Mouse (Mus musculus): ENCODE data around the gene Creg1. TPM values are rescaled to one million over a fixed set of nuclear protein-coding genes. Genes with fewer than 3 reads are reported as not detected.

The Creg1 gene
- total RNA-seq, 2 experiments from 2014 or later, result 40.3 to 44.6 TPM

DNA sequence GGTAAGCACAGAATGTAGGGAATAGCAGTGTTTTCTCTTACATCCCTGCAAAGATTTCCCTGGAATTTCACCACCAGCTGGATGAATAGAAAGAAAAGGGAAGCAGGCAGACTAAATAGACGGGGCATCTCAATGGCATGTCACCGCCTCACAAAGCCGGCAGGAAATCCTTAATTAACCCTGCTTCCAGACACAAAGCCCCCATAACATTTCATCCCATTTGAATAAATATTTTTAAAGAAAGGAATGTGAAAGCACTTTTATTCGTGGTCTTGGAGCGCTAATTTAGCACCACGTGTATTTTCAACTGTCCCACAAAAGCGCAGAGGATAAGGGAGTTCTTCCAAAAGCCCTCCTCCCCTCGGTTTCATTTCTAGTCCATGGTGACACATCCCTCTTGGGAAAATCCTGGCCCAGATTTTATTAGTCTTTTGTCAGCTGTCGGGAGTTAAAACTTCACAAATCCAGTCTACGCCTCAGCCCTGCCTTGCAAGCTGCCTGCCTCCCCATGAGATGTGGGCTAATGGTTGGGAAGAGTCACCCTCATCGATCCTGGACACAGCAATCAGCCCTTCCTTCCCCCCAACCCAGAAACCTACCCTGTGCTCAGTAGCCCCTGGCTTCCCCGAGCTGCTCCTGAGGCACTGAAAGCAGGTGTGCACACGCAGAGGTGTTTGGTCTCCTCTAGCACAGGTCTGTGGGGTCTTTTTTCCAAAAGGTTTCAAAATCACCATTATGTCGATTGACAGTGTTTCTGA lies 51.2 kb downstream of the Creg1 start:
- intact Hi-C loops (cut with DNase I; ENCODE audit: low total_unique reads), result no loop called here
- DNase-seq, result no peak

DNA sequence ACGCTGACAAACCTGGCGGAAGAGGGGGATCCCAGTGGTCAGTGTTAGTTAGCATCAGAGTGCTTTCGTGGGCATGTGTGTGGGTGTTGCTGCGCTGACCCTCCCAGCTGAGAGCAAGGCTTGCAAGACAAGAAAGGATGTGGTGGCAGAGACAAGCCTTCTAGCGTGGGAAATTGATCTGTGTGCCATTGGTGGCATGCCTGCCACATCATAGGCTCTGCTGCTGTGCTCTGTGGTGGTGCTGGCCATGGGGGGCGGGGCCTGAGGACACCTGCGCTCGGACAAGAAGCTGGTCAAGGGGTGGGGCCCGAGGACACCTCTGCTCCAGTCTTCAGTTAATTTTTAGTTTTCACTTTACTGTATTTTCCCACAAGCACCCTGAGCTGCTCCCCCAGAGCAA lies 52.8 kb downstream of the Creg1 start:
- no peak for DNase-seq
- intact Hi-C loops (cut with DNase I; ENCODE audit: low total_unique reads), result no loop called here

DNA sequence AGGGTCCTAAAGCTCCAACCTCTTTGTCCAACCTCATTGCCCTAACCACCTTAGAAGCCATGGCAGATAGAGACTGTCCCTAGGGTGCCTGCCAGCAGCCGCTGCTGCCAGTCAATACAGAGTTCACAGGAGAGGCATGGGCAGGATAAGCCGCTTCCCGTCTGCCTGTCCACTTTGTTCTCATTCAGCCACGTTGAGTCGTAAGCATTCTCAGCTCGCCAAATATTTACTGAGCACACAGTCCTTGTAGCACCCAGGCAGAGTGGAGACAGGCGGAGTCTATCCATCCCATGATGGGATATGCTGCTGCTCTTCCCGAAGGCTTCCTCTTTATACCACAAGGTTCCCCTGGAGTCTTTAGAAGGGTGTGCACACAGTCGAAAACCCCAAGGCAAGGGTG lies 53.7 kb downstream of the Creg1 start:
- intact Hi-C loops (cut with DNase I; ENCODE audit: low total_unique reads), result no loop called here
- no peak for DNase-seq

DNA sequence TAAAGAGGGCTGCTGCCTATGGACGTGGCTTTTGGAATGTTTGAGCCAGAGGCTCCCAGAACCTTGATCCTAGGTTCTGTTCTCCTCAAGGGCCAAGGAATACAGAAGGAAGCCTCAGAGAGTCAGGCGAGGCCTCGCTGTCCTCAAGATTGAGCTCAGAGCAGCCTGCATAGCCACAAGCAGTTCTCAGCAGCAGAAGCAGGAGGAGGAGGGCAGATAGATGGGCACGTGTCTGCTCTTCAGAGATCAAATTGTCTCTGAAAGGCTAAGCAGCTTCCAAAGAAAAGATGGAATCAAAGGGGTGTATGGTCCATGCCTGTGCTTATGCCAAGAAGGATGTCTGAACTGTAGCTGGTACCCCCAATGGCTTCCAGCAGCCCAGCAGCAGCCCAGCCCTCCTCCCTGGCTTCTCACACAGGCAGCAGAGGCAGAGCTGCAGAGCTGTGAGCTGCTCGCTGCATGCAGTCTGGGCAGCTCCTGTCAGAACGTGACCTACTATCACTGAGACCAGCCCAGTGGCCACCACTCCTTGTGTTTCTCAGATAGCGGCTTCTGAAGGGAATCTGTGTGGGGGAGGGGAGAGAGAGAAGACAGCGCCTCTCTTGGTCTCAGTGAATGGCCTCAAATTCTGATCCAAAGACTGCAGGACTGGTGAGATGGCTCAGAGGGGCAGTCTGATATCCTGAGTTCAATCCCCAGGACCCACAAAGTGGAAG lies 54.8 kb downstream of the Creg1 start:
- DNase-seq, result no peak
- intact Hi-C loops (cut with DNase I; ENCODE audit: low total_unique reads), result no loop called here

DNA sequence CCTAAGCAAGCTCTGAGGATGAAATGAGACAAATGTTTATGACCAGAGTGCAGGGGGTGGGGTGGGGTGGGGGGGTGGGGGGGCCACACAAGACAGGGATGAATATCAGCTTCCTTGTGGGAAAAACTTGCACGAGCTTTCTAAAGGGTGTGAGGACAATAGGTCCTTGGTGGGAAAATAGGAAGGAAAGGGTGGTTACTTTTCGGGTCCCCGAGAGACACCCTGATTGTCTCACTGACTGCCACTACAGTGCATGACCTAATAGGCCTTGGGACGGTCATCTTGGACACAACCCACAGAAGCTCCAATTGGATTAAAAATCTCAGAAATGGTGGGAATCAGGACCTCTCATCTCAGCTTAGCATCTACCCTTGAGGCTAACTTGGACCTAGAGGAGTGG lies 55.6 kb downstream of the Creg1 start:
- intact Hi-C loops (cut with DNase I; ENCODE audit: low total_unique reads), result no loop called here

DNA sequence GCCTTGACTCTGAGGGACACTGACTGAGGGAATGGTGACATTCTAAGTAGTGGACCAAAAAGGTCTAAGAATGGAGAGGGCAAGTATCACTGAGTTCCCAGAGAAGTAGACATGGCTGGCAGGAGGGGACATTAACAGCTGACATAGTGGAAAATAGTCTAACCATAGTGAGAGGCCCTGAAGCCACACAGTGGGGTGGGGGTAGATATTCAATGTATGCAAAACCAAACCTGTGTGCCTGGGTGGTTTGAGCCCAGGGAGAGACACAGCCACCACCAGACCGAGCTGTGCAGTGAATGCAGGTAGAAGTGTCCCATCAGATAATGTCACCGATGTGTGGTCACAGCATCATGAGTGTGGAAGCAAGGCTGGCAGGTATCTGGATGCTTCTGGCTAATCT lies 58.5 kb downstream of the Creg1 start:
- DNase-seq, result no peak
- intact Hi-C loops (cut with DNase I; ENCODE audit: low total_unique reads), result no loop called here

More for the DNA sequence above, 55.6 kb downstream of the Creg1 start:
- DNase-seq, result no peak

Other genes starting within 250 kb of the Creg1 start
- 10 to 100 TPM; 23.8 to 25.6 TPM for gene Mpzl1, start 129.2 kb upstream of the Creg1 start, total RNA-seq (2021)
- 100 to 1,000 TPM; 117 to 125 TPM for gene Rcsd1, start 54.0 kb upstream of the Creg1 start, total RNA-seq (2021)
- 1 to 10 TPM; 1.3 to 1.9 TPM for gene Cd247, start 24.9 kb downstream of the Creg1 start, total RNA-seq (2021)
- gene Pou2f1, start 238.9 kb downstream of the Creg1 start, total RNA-seq (2021), result 1 to 10 TPM; 6.3 to 6.7 TPM

All from gastrocnemius, postnatal 14 days (tissue).